Mouse (Mus musculus) adrenal gland (tissue): ENCODE measurements around the gene Mterf1b.

Experiments
- intact Hi-C: fragments of 180-260 bp; cut with DNase I; formaldehyde crosslinking; loops from one replicate; pipeline ENCODE4 v1.15.1; 2025

Mterf1b gene

DNA sequence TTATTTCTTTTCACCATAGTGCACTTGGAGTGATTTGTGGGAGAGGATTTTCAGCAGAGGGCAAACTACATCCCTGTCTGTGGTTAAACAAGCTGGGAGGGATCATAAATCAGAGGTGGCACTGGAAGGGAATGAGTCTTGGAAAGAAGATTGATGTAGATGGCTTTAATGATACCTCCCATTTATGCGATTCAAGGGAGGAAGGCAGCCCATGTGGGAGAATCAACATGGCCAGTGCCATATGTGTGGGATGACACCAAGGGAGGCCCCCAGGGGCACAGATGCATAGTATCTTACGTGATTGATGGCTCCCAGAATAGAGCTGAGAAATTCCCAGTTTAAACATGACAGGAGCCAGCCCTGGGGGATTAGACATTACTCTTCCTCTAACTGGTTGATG is 48.0 kb downstream of the Mterf1b start:
- intact Hi-C loops, result no loop called here

DNA sequence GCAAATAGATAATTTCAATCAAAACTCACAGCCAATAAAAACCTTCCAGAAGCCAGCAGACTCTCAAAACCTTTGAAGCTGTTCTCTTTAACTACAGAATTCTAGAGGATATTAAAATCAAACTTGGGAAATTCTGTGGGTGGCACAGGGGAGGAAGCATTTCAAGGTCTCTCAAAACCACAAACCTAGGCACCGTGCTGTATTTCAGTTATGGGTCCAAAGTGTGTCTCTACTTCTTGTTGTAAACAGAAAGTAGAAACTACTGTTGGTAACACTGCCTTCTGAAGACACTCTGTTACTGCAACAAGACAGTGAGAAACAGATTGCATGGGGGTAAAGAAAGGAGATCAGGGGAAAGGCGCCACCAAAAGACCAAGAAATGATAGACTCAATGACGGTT is 52.8 kb downstream of the Mterf1b start:
- intact Hi-C loops, result no loop called here

DNA sequence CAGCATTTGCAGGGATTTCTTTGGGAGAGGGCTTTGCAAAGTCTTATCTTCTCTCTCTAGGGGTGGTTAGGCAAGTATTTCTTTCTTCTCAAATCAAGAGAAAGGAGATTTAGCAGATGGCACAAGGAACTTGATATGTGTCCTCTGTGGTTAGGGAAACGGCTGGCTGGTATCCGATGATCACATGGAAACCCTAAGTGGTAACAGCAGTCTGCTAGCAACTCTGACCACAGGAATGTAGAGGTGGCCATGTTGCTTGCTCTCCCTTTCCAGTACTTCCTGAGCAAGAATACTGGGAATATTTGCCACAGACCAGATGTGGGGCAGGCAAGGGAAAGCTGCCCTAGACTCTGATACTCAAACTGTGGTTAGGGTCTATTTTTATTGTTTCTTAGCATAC is 53.9 kb downstream of the Mterf1b start:
- intact Hi-C loops, result no loop called here
